Mouse (Mus musculus) ES-Bruce4 (cell line): Measurements from ENCODE around the gene Serpina12. TPM values are rescaled to one million over a fixed set of nuclear protein-coding genes. Genes with fewer than 3 reads are reported as not detected.

ENCODE experiments used
- H3K27ac ChIP-seq: 2 replicates; pipeline ENCODE4 v1.5.1; 2012; ENCODE audit warnings: low read length, inconsistent platforms; ENCODE audit not compliant: insufficient read depth
- H3K27me3 ChIP-seq: 2 replicates; pipeline ENCODE4 v1.6.1; 2012; ENCODE audit warnings: mild to moderate bottlenecking, low read length, inconsistent platforms; ENCODE audit not compliant: control insufficient read depth, poor library complexity, insufficient read depth, severe bottlenecking
- H3K36me3 ChIP-seq: 2 replicates; pipeline ENCODE4 v1.6.1; 2012; ENCODE audit warnings: inconsistent platforms, mild to moderate bottlenecking, low read length, moderate library complexity; ENCODE audit not compliant: control insufficient read depth, poor library complexity, insufficient read depth, severe bottlenecking
- H3K4me1 ChIP-seq: one replicate; pipeline ENCODE4 v1.8.1; 2011; ENCODE audit warnings: low read length; ENCODE audit not compliant: control insufficient read depth, insufficient read depth
- H3K4me3 ChIP-seq: 2 replicates; pipeline ENCODE4 v1.5.1; 2011; ENCODE audit warnings: low read depth, mild to moderate bottlenecking, low read length
- H3K9ac ChIP-seq: 2 replicates; pipeline ENCODE4 v1.6.1; 2012; ENCODE audit warnings: low read depth, mild to moderate bottlenecking, inconsistent platforms; ENCODE audit not compliant: poor library complexity, severe bottlenecking
- H3K9me3 ChIP-seq: replicated peaks from 2 replicates; pipeline ENCODE4 v1.6.1; 2012; ENCODE audit warnings: mild to moderate bottlenecking, low read length, inconsistent platforms; ENCODE audit not compliant: control insufficient read depth, poor library complexity, insufficient read depth, severe bottlenecking
- CTCF ChIP-seq: IDR thresholded peaks from one replicate; pipeline ENCODE4 v1.8.1; 2011; ENCODE audit warnings: low read depth, low read length
- EP300 ChIP-seq: IDR thresholded peaks from 2 replicates; pipeline ENCODE4 v1.6.1; 2011; ENCODE audit warnings: low read depth, low read length; ENCODE audit not compliant: insufficient read depth
- POLR2A ChIP-seq: IDR thresholded peaks from one replicate; pipeline ENCODE4 v1.8.1; 2011; ENCODE audit warnings: low read length; ENCODE audit not compliant: insufficient read depth
- polyA plus RNA-seq: library from polyadenylated mRNA; stranded (reverse); fragments of >200 nt; gene quantifications from 2 replicates; pipeline ENCODE4 v1.2.4, GENCODE M21; 2011; ENCODE audit warnings: low read depth; ENCODE audit not compliant: missing spikeins, insufficient read depth, insufficient read length

Serpina12 gene
- polyA plus RNA-seq, 1 experiment: not detected

DNA sequence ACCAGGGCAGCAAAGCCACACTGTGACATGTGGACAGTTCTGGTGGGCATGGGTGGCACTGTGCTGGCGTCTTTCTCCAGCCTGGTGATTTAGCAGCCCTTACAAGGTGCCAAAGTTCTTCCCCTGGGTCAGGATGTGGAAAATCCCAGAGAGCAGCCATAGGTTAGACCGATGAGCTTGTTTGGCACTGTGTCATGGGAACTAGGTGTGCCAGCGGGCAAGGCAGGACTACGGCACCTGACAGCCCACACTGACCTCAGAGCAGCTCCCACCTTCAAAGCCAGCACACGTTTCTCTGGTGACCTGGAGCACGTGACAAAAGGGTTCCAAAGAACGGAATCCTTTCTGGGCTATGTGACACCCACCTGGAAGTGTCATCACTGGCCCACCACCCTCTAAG lies 13.3 kb upstream of the Serpina12 start:
- Histone ChIP-seq H3K27ac (no peak overlapping the region), H3K9me3 (no peaks in the 10 kb centered on the region), H3K27me3 (no peaks in the 10 kb centered on the region), H3K9ac (no peak overlapping the region), H3K4me1 (no peaks in the 10 kb centered on the region), H3K4me3 (no peak overlapping the region), H3K36me3 (no peaks in the 10 kb centered on the region)
- TF ChIP-seq CTCF: no peak
- TF ChIP-seq EP300: no peak
- TF ChIP-seq POLR2A: no peak

DNA sequence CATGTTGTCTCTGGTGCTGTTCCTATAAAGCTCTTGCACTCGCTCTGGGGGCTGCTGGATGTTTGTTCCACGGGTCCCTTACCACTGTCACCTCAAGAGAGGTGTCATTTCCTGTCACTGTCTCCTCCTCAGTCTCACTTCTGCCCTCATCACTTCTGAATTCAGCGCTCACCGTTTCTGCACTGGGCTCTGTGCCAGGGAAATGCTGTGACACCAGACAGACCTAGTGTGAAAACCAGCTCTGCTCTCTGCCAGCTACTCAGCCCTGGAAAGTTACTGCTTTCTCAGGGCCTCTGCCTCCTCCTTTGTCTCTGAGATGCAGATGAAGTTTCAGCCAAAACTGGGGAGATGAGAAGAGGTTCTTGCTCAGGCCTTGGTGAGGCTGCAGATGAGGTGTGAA lies 12.8 kb upstream of the Serpina12 start:
- H3K27ac ChIP-seq: no peak overlapping the region
- no peaks in the 10 kb centered on the region for H3K9me3 ChIP-seq
- no peaks in the 10 kb centered on the region for H3K36me3 ChIP-seq
- H3K4me3 ChIP-seq: no peak overlapping the region
- no peak for TF ChIP-seq EP300
- TF ChIP-seq POLR2A: no peak
- no peak for TF ChIP-seq CTCF
- H3K4me1 ChIP-seq: no peaks in the 10 kb centered on the region
- H3K27me3 ChIP-seq: no peaks in the 10 kb centered on the region
- no peak overlapping the region for H3K9ac ChIP-seq

DNA sequence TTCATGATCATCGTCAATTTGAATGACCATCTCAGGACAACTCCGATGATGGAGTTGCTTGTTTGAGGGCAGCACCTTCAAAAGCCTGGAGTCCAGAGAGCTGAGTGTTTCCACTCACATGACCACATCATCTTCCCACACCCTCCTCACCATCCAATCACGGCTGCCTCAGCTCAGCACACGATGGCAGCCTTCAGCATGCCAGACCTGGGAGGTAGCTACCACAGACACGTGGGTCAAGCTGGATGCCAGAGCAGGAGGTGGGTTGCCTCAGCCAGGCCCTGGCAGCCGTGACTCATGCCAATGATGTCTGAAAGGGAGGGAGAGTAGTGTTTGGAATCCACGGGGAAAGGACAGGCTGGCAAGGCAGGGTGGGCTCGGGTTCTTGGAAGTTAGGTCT lies 11.5 kb upstream of the Serpina12 start:
- H3K27ac ChIP-seq: no peak overlapping the region
- H3K36me3 ChIP-seq: no peaks in the 10 kb centered on the region
- H3K4me3 ChIP-seq: no peak overlapping the region
- H3K9me3 ChIP-seq: no peaks in the 10 kb centered on the region
- H3K27me3 ChIP-seq: no peaks in the 10 kb centered on the region
- H3K4me1 ChIP-seq: no peaks in the 10 kb centered on the region
- no peak overlapping the region for H3K9ac ChIP-seq
- TF ChIP-seq EP300: no peak

DNA sequence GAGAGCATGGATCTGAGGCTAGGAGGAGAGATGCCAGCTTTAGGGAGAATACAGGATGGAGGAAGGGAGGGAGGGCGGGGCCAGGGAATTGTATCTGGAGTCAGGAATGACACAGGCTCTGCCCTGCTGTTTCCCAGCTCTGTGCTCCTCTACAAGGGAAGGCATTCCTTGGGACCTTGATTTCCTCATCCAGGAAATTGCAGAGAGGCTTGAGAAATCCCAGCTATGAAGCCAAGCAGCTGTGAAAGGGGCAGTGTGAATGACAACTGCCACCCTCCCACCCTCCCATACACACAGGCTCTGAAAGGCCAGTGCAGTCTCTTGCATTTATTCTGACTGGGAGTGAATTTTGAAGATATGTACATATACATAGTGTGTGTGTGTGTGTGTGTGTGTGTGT lies 9.8 kb upstream of the Serpina12 start:
- no peaks in the 10 kb centered on the region for H3K27me3 ChIP-seq
- no peak overlapping the region for H3K9ac ChIP-seq
- TF ChIP-seq CTCF (no peak), POLR2A (no peak), EP300 (no peak)
- no peak overlapping the region for H3K4me3 ChIP-seq
- H3K27ac ChIP-seq: no peak overlapping the region
- no peaks in the 10 kb centered on the region for H3K36me3 ChIP-seq
- H3K4me1 ChIP-seq: no peaks in the 10 kb centered on the region
- H3K9me3 ChIP-seq: no peaks in the 10 kb centered on the region

DNA sequence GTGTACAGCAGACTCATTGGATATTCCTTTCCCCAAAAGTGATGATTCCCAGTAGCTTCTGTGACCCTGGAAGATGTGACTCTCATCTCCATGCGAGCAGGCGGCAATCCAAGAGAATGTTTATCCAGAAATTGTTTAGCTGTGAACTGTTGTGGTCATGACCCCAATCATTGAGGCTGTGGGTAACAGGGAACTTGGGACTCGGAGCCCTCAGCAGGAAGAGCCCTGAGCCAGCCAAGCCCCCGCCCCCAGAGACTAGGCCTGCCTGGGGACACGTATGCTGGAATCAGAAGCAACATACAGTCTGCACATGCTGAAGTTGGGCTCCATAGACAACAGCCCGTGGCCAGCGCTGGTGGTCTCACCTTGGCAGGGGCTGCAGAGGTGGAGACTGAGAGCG lies 1.5 kb upstream of the Serpina12 start:
- Histone ChIP-seq H3K36me3 (no peaks in the 10 kb centered on the region), H3K27ac (no peak overlapping the region), H3K9ac (no peak overlapping the region), H3K27me3 (no peaks in the 10 kb centered on the region), H3K4me1 (no peaks in the 10 kb centered on the region), H3K9me3 (no peaks in the 10 kb centered on the region), H3K4me3 (no peak overlapping the region)
- TF ChIP-seq EP300 (no peak), POLR2A (no peak), CTCF (no peak)

DNA sequence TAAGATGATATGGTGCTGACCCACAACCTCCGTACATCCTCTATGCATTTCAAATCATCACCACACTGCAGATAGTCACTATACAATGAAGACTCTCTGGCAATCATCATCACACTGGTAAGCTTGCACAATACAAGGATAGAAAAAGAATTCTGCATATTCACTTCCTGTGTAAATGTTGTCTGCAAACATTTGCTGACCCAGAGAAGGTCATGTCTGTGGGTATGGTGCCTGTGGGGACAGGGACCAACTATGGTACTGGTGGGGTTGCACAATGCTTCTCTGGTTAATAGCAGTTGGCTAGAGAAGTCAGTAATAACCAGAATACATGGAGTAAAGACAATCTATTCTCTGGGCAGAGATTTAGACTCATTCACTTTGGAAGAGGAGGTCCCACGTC lies 1.5 kb downstream of the Serpina12 start:
- H3K36me3 ChIP-seq: no peaks in the 10 kb centered on the region
- H3K9me3 ChIP-seq: no peaks in the 10 kb centered on the region
- no peak overlapping the region for H3K27ac ChIP-seq
- H3K4me1 ChIP-seq: no peaks in the 10 kb centered on the region
- H3K4me3 ChIP-seq: no peak overlapping the region
- no peak overlapping the region for H3K9ac ChIP-seq
- H3K27me3 ChIP-seq: no peaks in the 10 kb centered on the region
- TF ChIP-seq POLR2A (no peak), CTCF (no peak), EP300 (no peak)

DNA sequence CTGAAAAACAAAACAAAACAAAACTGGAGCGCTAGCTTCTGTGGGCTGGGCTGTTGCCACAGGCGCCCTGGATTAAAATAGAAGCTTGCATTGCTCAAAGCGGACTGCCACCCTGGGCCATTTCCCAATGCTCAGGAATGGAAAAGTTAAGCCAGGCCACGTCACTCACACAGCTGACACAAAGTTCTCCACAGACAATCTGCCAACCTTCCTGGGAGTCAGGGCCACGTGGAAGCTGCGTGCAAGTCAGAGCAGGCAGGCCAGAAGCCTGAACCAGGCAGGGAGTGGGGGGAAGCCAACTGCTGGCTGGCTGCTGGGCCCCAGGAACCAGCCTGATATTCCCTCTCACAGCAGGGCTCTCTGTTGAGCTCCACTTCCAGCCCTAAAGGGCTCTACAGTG lies 2.8 kb downstream of the Serpina12 start:
- no peak overlapping the region for H3K4me3 ChIP-seq
- no peaks in the 10 kb centered on the region for H3K9me3 ChIP-seq
- H3K36me3 ChIP-seq: no peaks in the 10 kb centered on the region
- H3K4me1 ChIP-seq: no peaks in the 10 kb centered on the region
- no peak for TF ChIP-seq CTCF
- no peak for TF ChIP-seq POLR2A
- no peak for TF ChIP-seq EP300
- H3K27me3 ChIP-seq: no peaks in the 10 kb centered on the region
- H3K9ac ChIP-seq: no peak overlapping the region
- no peak overlapping the region for H3K27ac ChIP-seq
